Mouse (Mus musculus): ENCODE results near the gene Tuba1b. TPM values are rescaled to one million over a fixed set of nuclear protein-coding genes. Genes with fewer than 3 reads are reported as not detected.

Tuba1b gene
- polyA plus RNA-seq (2017; shearing (Covaris generic)), result 267 TPM

GRCm38 (mm10) chr15:98934217-98934839 lies at the start of gene Tuba1b:
TSS of gene Tuba1b (minus strand) at chr15:98934565.

DNA sequence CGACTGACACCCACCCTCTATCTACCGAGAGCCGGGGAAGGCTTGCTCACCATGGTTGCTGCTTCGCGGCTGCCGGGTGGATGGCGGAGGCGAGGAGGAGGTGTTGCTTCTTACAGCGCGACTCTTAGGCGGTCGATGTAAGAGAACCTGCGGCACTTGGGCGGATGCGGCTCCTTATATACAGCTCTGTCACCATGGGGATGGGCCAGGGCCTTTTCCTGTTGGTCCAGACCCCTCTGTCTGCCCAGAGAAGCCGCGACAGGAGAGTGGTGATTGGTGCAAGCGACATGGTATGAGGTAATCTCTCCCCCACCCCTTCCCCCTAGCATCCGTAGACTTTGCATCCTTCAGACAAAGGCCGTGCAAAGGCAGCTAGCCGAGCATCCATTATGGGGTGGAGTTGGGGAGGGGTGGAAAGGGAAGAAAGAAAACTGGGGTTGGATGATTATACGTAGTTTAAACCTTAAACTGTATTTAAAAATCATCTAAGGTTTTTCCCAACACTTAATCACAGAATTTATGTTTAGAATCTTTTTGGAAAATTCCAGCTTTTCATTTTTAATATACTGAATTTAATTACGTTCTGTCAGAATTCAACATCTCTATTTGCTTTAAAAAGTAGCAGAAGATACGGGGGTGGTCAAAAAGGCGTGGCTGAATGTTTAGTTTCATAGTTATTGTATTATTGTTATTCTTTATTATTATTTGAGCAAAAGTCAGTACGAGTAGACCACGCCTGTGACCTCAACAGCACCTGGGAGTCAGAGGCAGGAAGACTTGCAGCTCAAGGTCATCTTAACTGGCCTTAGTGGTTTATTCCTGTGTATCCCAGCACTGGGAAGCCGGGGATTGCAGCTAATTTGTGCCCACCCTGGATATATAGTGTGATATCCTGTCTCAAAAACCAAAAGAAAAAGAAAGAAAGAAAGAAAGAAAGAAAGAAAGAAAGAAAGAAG lies 19.3 kb upstream of the Tuba1b start, which contains the start of the genes Gm49450 and Tuba1a:
Gene Gm49450 (minus strand): TSS at position 151 of the 956 bp plus-strand sequence.
Gene Tuba1a (minus strand): TSS at position 303 of the 956 bp plus-strand sequence.

GRCm38 (mm10) chr15:98917538-98918498 lies 16.5 kb downstream of the Tuba1b start, which contains the start of gene Lmbr1l:
TSS of gene Lmbr1l (minus strand) at chr15:98918231.

GRCm38 (mm10) chr15:98897928-98898800 lies 36.2 kb downstream of the Tuba1b start, which contains the start of gene Dhh:
TSS of gene Dhh (minus strand) at chr15:98898540.

DNA sequence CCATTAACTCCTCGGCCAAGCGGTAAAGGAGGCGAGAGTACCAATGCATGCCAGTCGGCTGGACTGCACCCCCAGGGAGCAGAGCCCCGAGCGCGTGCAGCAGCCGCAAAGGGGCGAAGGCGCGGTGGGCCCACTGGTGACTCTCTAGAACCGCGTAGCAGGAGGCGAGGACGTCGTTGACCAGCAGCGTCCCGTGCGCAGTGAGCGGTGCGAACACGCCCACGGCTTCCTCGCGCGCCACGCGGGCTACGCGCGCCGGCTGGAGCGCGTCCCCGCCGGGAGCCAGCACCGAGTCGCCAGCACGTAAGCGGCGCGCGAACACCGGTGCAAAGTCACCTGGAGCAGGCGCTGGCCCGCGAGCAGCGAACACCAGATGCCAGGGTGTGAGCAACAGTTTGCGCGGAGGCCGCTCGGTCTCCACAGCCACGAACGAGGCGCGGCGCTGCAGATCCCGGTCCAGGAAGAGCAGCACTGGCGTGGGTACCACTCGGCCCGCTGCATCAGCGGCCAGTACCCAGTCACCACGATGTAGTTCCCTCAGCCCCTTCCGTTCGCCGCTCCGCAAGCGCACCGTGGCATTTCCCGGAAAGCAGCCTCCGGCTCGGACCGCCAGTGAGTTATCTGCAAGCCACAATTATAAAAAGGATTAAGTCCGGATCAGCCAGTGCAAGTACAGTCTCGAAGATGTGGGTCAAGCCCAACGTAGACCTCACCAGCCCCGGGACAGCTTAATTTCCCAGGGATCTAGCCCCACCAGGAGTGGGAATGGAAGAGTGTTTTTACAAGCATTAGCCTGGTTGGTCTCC lies 40.2 kb downstream of the Tuba1b start, which contains the start of gene Rhebl1:
Gene Rhebl1 (minus strand): TSS at position 601 of the 806 bp plus-strand sequence.

Other genes with a start within 250 kb of the Tuba1b start
- gene Ccdc65, start 226.4 kb downstream of the Tuba1b start, polyA plus RNA-seq (2017; shearing (Covaris generic)), result 0.48 TPM
- not detected for gene Fkbp11, start 206.4 kb downstream of the Tuba1b start, polyA plus RNA-seq (2017; shearing (Covaris generic))
- gene Arf3, start 171.4 kb downstream of the Tuba1b start, polyA plus RNA-seq (2017; shearing (Covaris generic)), result 84.9 TPM
- not detected for gene Wnt10b, start 156.4 kb downstream of the Tuba1b start, polyA plus RNA-seq (2017; shearing (Covaris generic))
- not detected for gene Wnt1, start 144.7 kb downstream of the Tuba1b start, polyA plus RNA-seq (2017; shearing (Covaris generic))
- 0.20 TPM for gene Ddn, start 125.1 kb downstream of the Tuba1b start, polyA plus RNA-seq (2017; shearing (Covaris generic))
- 111 TPM for gene Prkag1, start 103.0 kb downstream of the Tuba1b start, polyA plus RNA-seq (2017; shearing (Covaris generic))
- 21.8 TPM for gene Kmt2d, start 63.4 kb downstream of the Tuba1b start, polyA plus RNA-seq (2017; shearing (Covaris generic))
- 29.6 TPM for gene Rhebl1, start 40.0 kb downstream of the Tuba1b start, polyA plus RNA-seq (2017; shearing (Covaris generic))
- 0.09 TPM for gene Dhh, start 36.0 kb downstream of the Tuba1b start, polyA plus RNA-seq (2017; shearing (Covaris generic))
- gene Lmbr1l, start 16.3 kb downstream of the Tuba1b start, polyA plus RNA-seq (2017; shearing (Covaris generic)), result 95.0 TPM
- not detected for gene Gm49450, start 19.0 kb upstream of the Tuba1b start, polyA plus RNA-seq (2017; shearing (Covaris generic))
- 205 TPM for gene Tuba1a, start 19.1 kb upstream of the Tuba1b start, polyA plus RNA-seq (2017; shearing (Covaris generic))
- 35.8 TPM for gene Tuba1c, start 95.3 kb upstream of the Tuba1b start, polyA plus RNA-seq (2017; shearing (Covaris generic))
- gene Prph, start 120.6 kb upstream of the Tuba1b start, polyA plus RNA-seq (2017; shearing (Covaris generic)), result not detected
- gene Troap, start 140.0 kb upstream of the Tuba1b start, polyA plus RNA-seq (2017; shearing (Covaris generic)), result not detected
- gene C1ql4, start 153.3 kb upstream of the Tuba1b start, polyA plus RNA-seq (2017; shearing (Covaris generic)), result not detected
- gene Dnajc22, start 158.6 kb upstream of the Tuba1b start, polyA plus RNA-seq (2017; shearing (Covaris generic)), result 0.33 TPM
- gene Spats2, start 191.4 kb upstream of the Tuba1b start, polyA plus RNA-seq (2017; shearing (Covaris generic)), result 1.3 TPM